Mouse (Mus musculus) kidney, postnatal 0 days (tissue): ENCODE results near the gene Ctdsp2. TPM values are rescaled to one million over a fixed set of nuclear protein-coding genes. Genes with fewer than 3 reads are reported as not detected.

ENCODE experiments used
- ATAC-seq: fragments of 200-750 bp; cut with Nextera tagmentation; replicated peaks from 2 replicates; pipeline ENCODE4 v1.8.0; 2017; ENCODE audit warnings: low read depth, moderate number of reproducible peaks, moderate TSS enrichment, moderate library complexity; ENCODE audit not compliant: low FRiP score
- DNase-seq: peaks from one replicate; pipeline ENCODE4 v3.0.0-alpha.2; 2016; ENCODE audit warnings: low spot score
- H3K27ac ChIP-seq: fragments of 300-500 bp; sonication (generic); 2 replicates; pipeline ENCODE4 v1.5.1; 2014; ENCODE audit warnings: mild to moderate bottlenecking
- H3K27me3 ChIP-seq: fragments of 300-500 bp; sonication (generic); 2 replicates; pipeline ENCODE4 v1.6.1; 2014; ENCODE audit warnings: low read length, mixed read lengths; ENCODE audit not compliant: insufficient read depth
- H3K36me3 ChIP-seq: fragments of 300-500 bp; sonication (generic); 2 replicates; pipeline ENCODE4 v1.6.1; 2014; ENCODE audit warnings: low read length, mixed read lengths; ENCODE audit not compliant: insufficient read depth
- H3K4me1 ChIP-seq: fragments of 300-500 bp; sonication (generic); replicated peaks from 2 replicates; pipeline ENCODE4 v1.6.1; 2014; ENCODE audit warnings: antibody characterized with exemption, low read length, mixed read lengths; ENCODE audit not compliant: insufficient read depth
- H3K4me2 ChIP-seq: fragments of 300-500 bp; sonication (generic); 2 replicates; pipeline ENCODE4 v1.6.1; 2014; ENCODE audit warnings: mild to moderate bottlenecking, low read length, moderate library complexity, mixed read lengths
- H3K4me3 ChIP-seq: fragments of 300-500 bp; sonication (generic); replicated peaks from 2 replicates; pipeline ENCODE4 v1.5.1; 2014; ENCODE audit warnings: low read depth, low read length
- H3K9ac ChIP-seq: fragments of 300-500 bp; sonication (generic); 2 replicates; pipeline ENCODE4 v1.6.1; 2014; ENCODE audit warnings: low read depth, low read length
- H3K9me3 ChIP-seq: fragments of 300-500 bp; sonication (generic); replicated peaks from 2 replicates; pipeline ENCODE4 v1.6.1; 2016; ENCODE audit warnings: low read length, inconsistent platforms, mixed read lengths
- CTCF ChIP-seq: IDR thresholded peaks from 2 replicates; pipeline ENCODE4 v1.5.1; 2016; ENCODE audit warnings: antibody characterized with exemption, low read depth, mild to moderate bottlenecking, moderate library complexity
- WGBS: fragments of 180-500 bp; shearing (Covaris S2); extraction: QIAGEN DNeasy Blood & Tissue Kit; methylation state at CpG from one replicate; pipeline ENCODE4 v1.1.7; 2014; 5-methylcytosine and 5-hydroxymethylcytosine counted together
- polyA plus RNA-seq: library from polyadenylated mRNA; unstranded; fragments of >200 nt; fragmentation: Nextera tagmentation; extraction: Ambion mirVana; gene quantifications from 2 replicates; pipeline ENCODE4 v1.2.1, GENCODE M21; 2015

Gene Ctdsp2
- polyA plus RNA-seq, 1 experiment from 2014 or later = 68.5 TPM

- Histone ChIP-seq H3K4me3 (no peak overlapping the region), H3K4me2 (no peak overlapping the region), H3K9ac (no peak overlapping the region), H3K4me1 (no peaks in the 10 kb centered on the region), H3K36me3 (no peaks in the 10 kb centered on the region), H3K27me3 (no peaks in the 10 kb centered on the region), H3K9me3 (no peaks in the 10 kb centered on the region), H3K27ac (peak overlapping the region; percentile 64; the same call in 1 of the 2 replicates)
- 71% methylated on average over 7 of the region's 8 CpGs for WGBS
- ATAC-seq (peak; percentile 71), DNase-seq (no peak)
- no peak for TF ChIP-seq CTCF
Measured at GRCm38 (mm10) chr10:127033301-127033741, 54.8 kb downstream of the Ctdsp2 start.

GRCm38 (mm10) chr10:127036273-127036672 lies 57.8 kb downstream of the Ctdsp2 start:
- no peak overlapping the region for H3K4me2 ChIP-seq
- H3K27ac ChIP-seq = no peak overlapping the region
- H3K4me3 ChIP-seq = no peak overlapping the region
- TF ChIP-seq CTCF = no peak
- 72% methylated on average over 12 of the region's 12 CpGs for WGBS
- DNase-seq (no peak), ATAC-seq (peak; percentile 60)
- H3K9me3 ChIP-seq = no peaks in the 10 kb centered on the region
- no peaks in the 10 kb centered on the region for H3K36me3 ChIP-seq
- H3K9ac ChIP-seq = no peak overlapping the region
- no peaks in the 10 kb centered on the region; the same call in 1 of the 2 replicates for H3K4me1 ChIP-seq
- H3K27me3 ChIP-seq = no peaks in the 10 kb centered on the region

GRCm38 (mm10) chr10:127037641-127038040 lies 59.1 kb downstream of the Ctdsp2 start:
- no peak for ATAC-seq
- 74% methylated on average over 12 of the region's 12 CpGs for WGBS
- no peak overlapping the region for H3K27ac ChIP-seq
- DNase-seq = no peak
- no peaks in the 10 kb centered on the region for H3K9me3 ChIP-seq
- no peak overlapping the region for H3K4me2 ChIP-seq
- no peaks in the 10 kb centered on the region for H3K36me3 ChIP-seq
- H3K4me3 ChIP-seq = no peak overlapping the region
- TF ChIP-seq CTCF = no peak
- peaks cover 3% of the 10 kb centered on the region for H3K4me1 ChIP-seq
- no peak overlapping the region for H3K9ac ChIP-seq
- H3K27me3 ChIP-seq = no peaks in the 10 kb centered on the region

GRCm38 (mm10) chr10:127040569-127041214 lies 62.2 kb downstream of the Ctdsp2 start:
- Histone ChIP-seq H3K9me3 (no peaks in the 10 kb centered on the region), H3K4me1 (peaks cover 9% of the 10 kb centered on the region), H3K27ac (peak overlapping the region; percentile 77), H3K9ac (peak overlapping the region; percentile 73), H3K27me3 (no peaks in the 10 kb centered on the region), H3K36me3 (0 out of 2 replicates have a peak, but pooled peaks cover 4% of the 10 kb centered on the region), H3K4me2 (peak overlapping the region; percentile 99), H3K4me3 (peak overlapping the region; percentile 89)
- no peak for DNase-seq
- no peak for TF ChIP-seq CTCF
- 1% methylated on average over 20 of the region's 20 CpGs for WGBS
- no peak for ATAC-seq

- under 1% methylated on average over 28 of the region's 28 CpGs for WGBS
- Histone ChIP-seq H3K4me3 (peak within 1 kb of the TSS; percentile 89), H3K4me1 (peaks cover 9% of the 10 kb centered on the region), H3K9me3 (no peaks in the 10 kb centered on the region), H3K4me2 (peak within 1 kb of the TSS; percentile 99), H3K36me3 (0 out of 2 replicates have a peak, but pooled peaks cover 4% of the 10 kb centered on the region), H3K27me3 (no peaks in the 10 kb centered on the region), H3K9ac (peak within 1 kb of the TSS; percentile 73), H3K27ac (peak within 1 kb of the TSS; percentile 77)
- no peak for DNase-seq
- TF ChIP-seq CTCF = no peak
- peak; percentile 49 for ATAC-seq
Measured at GRCm38 (mm10) chr10:127041274-127041766, 62.8 kb downstream of the Ctdsp2 start, which contains the start of the genes Mettl1 and Eef1akmt3. Mettl1 (plus strand) TSS chr10:127041414. Eef1akmt3 (minus strand) TSS chr10:127041513.

GRCm38 (mm10) chr10:127041774-127042338 lies 63.3 kb downstream of the Ctdsp2 start:
- H3K9me3 ChIP-seq = no peaks in the 10 kb centered on the region
- no peak for TF ChIP-seq CTCF
- peak overlapping the region; percentile 89 for H3K4me3 ChIP-seq
- WGBS = under 1% methylated on average over 44 of the region's 44 CpGs
- 0 out of 2 replicates have a peak, but pooled peaks cover 4% of the 10 kb centered on the region for H3K36me3 ChIP-seq
- no peaks in the 10 kb centered on the region for H3K27me3 ChIP-seq
- peak; percentile 91 for DNase-seq
- H3K4me1 ChIP-seq = peaks cover 9% of the 10 kb centered on the region
- peak overlapping the region; percentile 73 for H3K9ac ChIP-seq
- H3K4me2 ChIP-seq = peak overlapping the region; percentile 99
- peak overlapping the region; percentile 77 for H3K27ac ChIP-seq
- peak; percentile 64 for ATAC-seq
